Mouse (Mus musculus): Measurements from ENCODE around the gene Zfyve9. TPM values are rescaled to one million over a fixed set of nuclear protein-coding genes. Genes with fewer than 3 reads are reported as not detected.

Zfyve9 gene
- polyA plus RNA-seq, 1 experiment from 2014 or later = 4.0 TPM

DNA sequence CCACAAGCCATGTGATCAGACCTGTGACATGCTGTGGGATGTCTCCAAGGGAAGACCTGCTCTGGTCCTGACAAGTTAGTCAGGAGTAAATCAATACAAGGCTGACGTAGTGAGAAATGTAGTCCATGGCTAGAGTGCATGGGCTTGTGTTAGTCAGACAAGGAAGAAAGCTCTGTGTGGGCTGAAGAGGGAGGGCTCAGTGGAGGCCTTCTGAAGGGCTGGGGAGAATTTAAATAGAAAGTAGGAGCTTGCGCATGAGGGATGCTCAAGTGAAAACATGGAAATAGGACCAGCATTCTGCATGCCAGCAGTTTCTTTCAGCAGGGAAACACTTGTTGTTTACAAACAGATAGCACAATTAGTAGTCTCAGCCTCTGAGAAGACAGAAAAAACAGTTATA is 22.9 kb upstream of the Zfyve9 start:
- Histone ChIP-seq H3K27me3 (replicated peaks; ENCODE audit: insufficient read depth, low read length) (no peaks in the 10 kb centered on the region), H3K27ac (ENCODE audit: low read length) (no peak overlapping the region), H3K4me3 (ENCODE audit: low read depth, low read length) (no peak overlapping the region), H3K4me2 (replicated peaks; ENCODE audit: low read depth, low read length) (no peak overlapping the region), H3K36me3 (ENCODE audit: insufficient read depth, low read length) (no peaks in the 10 kb centered on the region), H3K4me1 (ENCODE audit: insufficient read depth, low read depth, low read length) (no peaks in the 10 kb centered on the region), H3K9me3 (ENCODE audit: low read length) (no peaks in the 10 kb centered on the region), H3K9ac (replicated peaks; ENCODE audit: low read depth) (no peak overlapping the region)
- TF ChIP-seq CTCF (IDR thresholded peaks at IDR 0.05) (no peak), EP300 (IDR thresholded peaks at IDR 0.05) (no peak)
- ATAC-seq = no peak
- DNase-seq (ENCODE audit: low spot score) = no peak
- 81% methylated on average over 2 of the region's 2 CpGs for WGBS

- peak; percentile 81 for DNase-seq (ENCODE audit: low spot score)
- 38% methylated on average over 2 of the region's 2 CpGs for WGBS
Observed at GRCm38 (mm10) chr4:108798083-108798830, 17.7 kb upstream of the Zfyve9 start.

DNA sequence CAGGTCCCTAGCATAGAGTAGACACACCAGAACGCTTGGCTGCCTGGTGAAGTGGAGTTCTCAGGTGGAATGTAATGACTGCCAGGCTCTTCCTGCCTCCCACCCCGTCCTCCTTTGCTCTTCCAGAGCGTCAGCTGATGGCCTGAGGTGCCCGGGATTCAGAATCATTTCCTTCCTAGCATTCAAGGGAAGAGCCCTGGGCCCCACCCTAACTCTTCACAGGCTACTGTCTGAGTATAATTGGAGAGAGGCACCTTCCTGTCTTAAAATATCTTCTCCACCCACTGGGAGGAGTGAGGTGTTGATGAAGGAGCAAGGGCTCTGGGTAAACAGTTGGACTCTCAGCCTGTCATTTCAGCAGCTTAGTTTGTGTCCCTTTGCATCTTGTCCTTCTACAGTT is 16.1 kb upstream of the Zfyve9 start:
- H3K9me3 ChIP-seq (ENCODE audit: low read length) = no peaks in the 10 kb centered on the region
- H3K9ac ChIP-seq (replicated peaks; ENCODE audit: low read depth) = no peak overlapping the region
- H3K27me3 ChIP-seq (replicated peaks; ENCODE audit: insufficient read depth, low read length) = no peaks in the 10 kb centered on the region
- peak; percentile 28 for DNase-seq (ENCODE audit: low spot score)
- no peak overlapping the region; the same call in 1 of the 2 replicates for H3K27ac ChIP-seq (ENCODE audit: low read length)
- H3K4me1 ChIP-seq (ENCODE audit: insufficient read depth, low read depth, low read length) = no peaks in the 10 kb centered on the region
- no peaks in the 10 kb centered on the region for H3K36me3 ChIP-seq (ENCODE audit: insufficient read depth, low read length)
- no peak overlapping the region for H3K4me3 ChIP-seq (ENCODE audit: low read depth, low read length)
- TF ChIP-seq CTCF (IDR thresholded peaks at IDR 0.05) (no peak), EP300 (IDR thresholded peaks at IDR 0.05) (no peak)
- ATAC-seq = peak; percentile 40
- WGBS = 29% methylated on average over 4 of the region's 4 CpGs
- no peak overlapping the region for H3K4me2 ChIP-seq (replicated peaks; ENCODE audit: low read depth, low read length)

More at GRCm38 (mm10) chr4:108798083-108798830, 17.7 kb upstream of the Zfyve9 start:
- no peaks in the 10 kb centered on the region for H3K4me1 ChIP-seq (ENCODE audit: insufficient read depth, low read depth, low read length)
- peak; percentile 71 for ATAC-seq
- H3K9ac ChIP-seq (replicated peaks; ENCODE audit: low read depth) = no peak overlapping the region
- no peaks in the 10 kb centered on the region for H3K27me3 ChIP-seq (replicated peaks; ENCODE audit: insufficient read depth, low read length)
- no peak overlapping the region for H3K4me2 ChIP-seq (replicated peaks; ENCODE audit: low read depth, low read length)
- H3K9me3 ChIP-seq (ENCODE audit: low read length) = no peaks in the 10 kb centered on the region
- H3K27ac ChIP-seq (ENCODE audit: low read length) = no peak overlapping the region
- TF ChIP-seq EP300 (IDR thresholded peaks at IDR 0.05) (no peak), CTCF (IDR thresholded peaks at IDR 0.05) (peak; percentile 82)
- H3K36me3 ChIP-seq (ENCODE audit: insufficient read depth, low read length) = no peaks in the 10 kb centered on the region
- H3K4me3 ChIP-seq (ENCODE audit: low read depth, low read length) = no peak overlapping the region

DNA sequence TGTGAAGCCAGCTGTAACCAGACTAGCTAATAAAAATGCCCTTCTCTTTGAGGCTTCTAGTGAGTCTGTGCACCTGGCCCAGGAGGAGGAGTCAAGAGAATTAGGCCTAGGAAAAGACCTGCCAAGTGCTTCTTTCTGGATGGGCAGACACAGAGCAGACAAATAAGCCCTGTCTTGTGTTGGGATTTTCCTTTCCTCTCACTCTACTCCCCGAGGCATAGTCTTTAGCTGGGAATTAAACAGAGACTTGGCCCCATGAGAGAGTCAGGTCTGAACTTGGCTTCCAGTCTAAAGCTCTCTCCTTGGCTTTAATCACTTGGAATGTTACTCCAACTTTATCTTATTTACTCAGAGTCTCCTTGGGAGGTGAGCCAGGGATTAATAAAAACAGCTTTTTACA is 13.3 kb upstream of the Zfyve9 start:
- Histone ChIP-seq H3K4me2 (replicated peaks; ENCODE audit: low read depth, low read length) (no peak overlapping the region), H3K9me3 (ENCODE audit: low read length) (no peaks in the 10 kb centered on the region), H3K4me1 (ENCODE audit: insufficient read depth, low read depth, low read length) (no peaks in the 10 kb centered on the region), H3K9ac (replicated peaks; ENCODE audit: low read depth) (no peak overlapping the region), H3K27me3 (replicated peaks; ENCODE audit: insufficient read depth, low read length) (no peaks in the 10 kb centered on the region), H3K36me3 (ENCODE audit: insufficient read depth, low read length) (no peaks in the 10 kb centered on the region), H3K4me3 (ENCODE audit: low read depth, low read length) (no peak overlapping the region), H3K27ac (ENCODE audit: low read length) (no peak overlapping the region)
- TF ChIP-seq CTCF (IDR thresholded peaks at IDR 0.05) (no peak), EP300 (IDR thresholded peaks at IDR 0.05) (no peak)
- ATAC-seq = no peak
- WGBS = 37% methylated on average over 1 of the region's 1 CpGs
- no peak for DNase-seq (ENCODE audit: low spot score)

GRCm38 (mm10) chr4:108790507-108790906 is 9.9 kb upstream of the Zfyve9 start:
- no peaks in the 10 kb centered on the region for H3K27me3 ChIP-seq (replicated peaks; ENCODE audit: insufficient read depth, low read length)
- H3K27ac ChIP-seq (ENCODE audit: low read length) = no peak overlapping the region
- no peak overlapping the region for H3K4me2 ChIP-seq (replicated peaks; ENCODE audit: low read depth, low read length)
- no peak overlapping the region for H3K9ac ChIP-seq (replicated peaks; ENCODE audit: low read depth)
- H3K36me3 ChIP-seq (ENCODE audit: insufficient read depth, low read length) = no peaks in the 10 kb centered on the region
- peak; percentile 10 for DNase-seq (ENCODE audit: low spot score)
- ATAC-seq = no peak
- no peaks in the 10 kb centered on the region for H3K4me1 ChIP-seq (ENCODE audit: insufficient read depth, low read depth, low read length)
- H3K9me3 ChIP-seq (ENCODE audit: low read length) = no peaks in the 10 kb centered on the region
- 69% methylated on average over 1 of the region's 1 CpGs for WGBS
- TF ChIP-seq EP300 (IDR thresholded peaks at IDR 0.05) (no peak), CTCF (IDR thresholded peaks at IDR 0.05) (no peak)
- H3K4me3 ChIP-seq (ENCODE audit: low read depth, low read length) = no peak overlapping the region

DNA sequence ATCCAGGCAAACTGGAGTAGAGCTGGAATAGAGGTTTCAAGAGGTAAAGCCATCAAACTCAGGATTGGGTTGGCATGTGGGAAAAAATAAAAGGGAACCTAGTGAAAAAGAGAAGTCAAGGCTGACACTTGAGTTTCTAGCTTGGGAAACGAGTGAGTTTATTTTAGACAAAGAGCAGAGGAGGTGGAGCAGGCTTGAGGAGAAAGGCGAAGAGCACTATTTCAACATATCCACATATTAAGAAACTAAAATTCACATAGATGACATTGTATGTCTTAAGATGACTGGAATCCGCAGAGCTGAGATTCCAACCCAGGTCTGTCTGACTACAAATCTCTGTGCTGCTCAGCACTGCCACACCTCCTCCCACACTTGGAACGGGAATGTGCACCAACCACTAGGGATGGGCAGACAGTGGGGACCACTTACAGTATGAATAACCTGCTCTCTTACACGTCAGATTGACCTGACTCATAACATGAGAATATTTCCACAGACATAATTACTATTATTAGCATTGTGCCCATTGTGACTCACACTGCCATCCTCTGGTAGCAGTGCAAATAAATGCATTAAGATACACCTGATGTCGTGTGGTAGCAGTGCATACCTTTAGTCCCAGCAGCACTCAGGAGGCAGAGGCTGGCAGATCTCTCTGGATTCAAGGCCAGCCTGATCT is 8.8 kb upstream of the Zfyve9 start:
- WGBS = 49% methylated on average over 6 of the region's 6 CpGs

More for the DNA sequence above, 8.8 kb upstream of the Zfyve9 start:
- ATAC-seq (peak; percentile 72), DNase-seq (ENCODE audit: low spot score) (peak; percentile 49)
- Histone ChIP-seq H3K4me2 (replicated peaks; ENCODE audit: low read depth, low read length) (no peak overlapping the region), H3K36me3 (ENCODE audit: insufficient read depth, low read length) (no peaks in the 10 kb centered on the region), H3K4me1 (ENCODE audit: insufficient read depth, low read depth, low read length) (no peaks in the 10 kb centered on the region), H3K27ac (ENCODE audit: low read length) (no peak overlapping the region), H3K4me3 (ENCODE audit: low read depth, low read length) (no peak overlapping the region), H3K27me3 (replicated peaks; ENCODE audit: insufficient read depth, low read length) (no peaks in the 10 kb centered on the region), H3K9me3 (ENCODE audit: low read length) (no peaks in the 10 kb centered on the region), H3K9ac (replicated peaks; ENCODE audit: low read depth) (no peak overlapping the region)
- TF ChIP-seq EP300 (IDR thresholded peaks at IDR 0.05) (no peak), CTCF (IDR thresholded peaks at IDR 0.05) (peak; percentile 31)
